In genomic region chr5:105715531-105716124, GRCm38 (mm10) we compare ENCODE assay signal across 8 mouse cellular contexts. TPM values are rescaled to one million over a fixed set of nuclear protein-coding genes. Genes with fewer than 3 reads are reported as not detected.
A peak's percentile ranks its signal among the peaks of the same experiment; 100 is the strongest.
DNase-seq lines count a peak whose midpoint lies in the region; ATAC-seq lines count a peak whose summit lies in the region.

No protein-coding gene starts in this region.

- no peaks in the 10 kb centered on the region for H3K27me3 ChIP-seq in intestine, embryonic 16.5 days (replicated peaks; ENCODE audit: control insufficient read depth, insufficient read depth, low read length)

- H3K36me3 ChIP-seq in intestine, embryonic 16.5 days (ENCODE audit: control insufficient read depth, insufficient read depth, low read length), result no peaks in the 10 kb centered on the region

- WGBS in intestine, embryonic 16.5 days, result 36% methylated on average over 10 of the region's 10 CpGs

- H3K9me3 ChIP-seq in intestine, embryonic 16.5 days (ENCODE audit: control insufficient read depth, low read length), result no peaks in the 10 kb centered on the region

- DNase-seq in lung, adult 18-20 months, result peak; percentile 48 to 63
- no peak for DNase-seq in lung, postnatal 14 days
- peak; percentile 51 for DNase-seq in adrenal gland, postnatal 25 days
- DNase-seq in urinary bladder, postnatal 36 days (ENCODE audit: low spot score in 2 of 2), result no peak
- no peak for DNase-seq in cerebellum, adult 9-11 months
- no peak for DNase-seq in gastrocnemius, postnatal 4 days (ENCODE audit: low spot score in 2 of 2)

- H3K27ac ChIP-seq in intestine, embryonic 16.5 days (ENCODE audit: low read length), result no peak overlapping the region

- ATAC-seq in intestine, embryonic 16.5 days, result 0 out of 2 replicates have a peak, but pooled peaks have one; percentile 19
- ATAC-seq in megakaryocyte progenitor cell, adult 5-6 weeks (replicated peaks; ENCODE audit: poor library complexity), result peak; percentile 44

- H3K4me2 ChIP-seq in intestine, embryonic 16.5 days (ENCODE audit: low read depth, low read length), result no peak overlapping the region

- H3K9ac ChIP-seq in intestine, embryonic 16.5 days (ENCODE audit: low read depth, low read length), result no peak overlapping the region

- H3K4me3 ChIP-seq in intestine, embryonic 16.5 days (ENCODE audit: low read length), result no peak overlapping the region

- H3K4me1 ChIP-seq in intestine, embryonic 16.5 days (ENCODE audit: control insufficient read depth, insufficient read depth, low read length), result peaks cover 15% of the 10 kb centered on the region

RNA-seq across cellular contexts. Expression of gene Lrrc8d, which starts 15.9 kb away (rescaled TPM):
- 99.7 and 124 TPM in 2 replicates for total RNA-seq in adrenal gland, postnatal 25 days (2021)
- polyA plus RNA-seq in intestine, embryonic 16.5 days (2015; fragmentation: Nextera tagmentation; extraction: Ambion mirVana), result 8.9 and 10.9 TPM in 2 replicates
- total RNA-seq in megakaryocyte progenitor cell, adult 5-6 weeks (2015), result 40.7 and 44.9 TPM in 2 replicates
- 14.2 and 15.6 TPM in 2 replicates for total RNA-seq in megakaryocyte progenitor cell, adult 5-6 weeks (2017)
- 10 to 100 TPM; 13.8 to 19.2 TPM for total RNA-seq in gastrocnemius, postnatal 4 days (2021)

Comparison
In these comparisons a context has a peak if more than half of its experiments do, and no peak if none do; other contexts are left out.
1. DNase-seq: peak in lung, adult 18-20 months (2 of 2) and adrenal gland, postnatal 25 days (single experiment); none in lung, postnatal 14 days (single experiment), urinary bladder, postnatal 36 days (0 of 2), cerebellum, adult 9-11 months (single experiment) and gastrocnemius, postnatal 4 days (0 of 2).